Mouse (Mus musculus) liver, embryonic 16.5 days (tissue): ENCODE results near the gene Rpl11. TPM values are rescaled to one million over a fixed set of nuclear protein-coding genes. Genes with fewer than 3 reads are reported as not detected.

Experiments used
- ATAC-seq: fragments of 200-750 bp; cut with Nextera tagmentation; 2 replicates; pipeline ENCODE4 v1.8.0; 2017; ENCODE audit warnings: low read depth, mild to moderate bottlenecking, moderate number of reproducible peaks, moderate library complexity
- H3K27ac ChIP-seq: fragments of 300-500 bp; sonication (generic); 2 replicates; pipeline ENCODE4 v1.5.1; 2014; ENCODE audit warnings: mild to moderate bottlenecking, low read length
- H3K27me3 ChIP-seq: fragments of 300-500 bp; sonication (generic); 2 replicates; pipeline ENCODE4 v1.6.1; 2014; ENCODE audit warnings: low read depth, low read length, mixed read lengths; ENCODE audit not compliant: control insufficient read depth, insufficient read depth
- H3K36me3 ChIP-seq: fragments of 300-500 bp; sonication (generic); 2 replicates; pipeline ENCODE4 v1.6.1; 2014; ENCODE audit warnings: mild to moderate bottlenecking; ENCODE audit not compliant: control insufficient read depth, insufficient read depth
- H3K4me1 ChIP-seq: fragments of 300-500 bp; sonication (generic); 2 replicates; pipeline ENCODE4 v1.6.1; 2014; ENCODE audit warnings: low read depth, low read length, mixed read lengths; ENCODE audit not compliant: control insufficient read depth
- H3K4me2 ChIP-seq: fragments of 300-500 bp; sonication (generic); 2 replicates; pipeline ENCODE4 v1.6.1; 2014; ENCODE audit warnings: low read depth, low read length, mixed read lengths
- H3K4me3 ChIP-seq: fragments of 300-500 bp; sonication (generic); 2 replicates; pipeline ENCODE4 v1.5.1; 2014; ENCODE audit warnings: low read depth, mild to moderate bottlenecking, low read length
- H3K9ac ChIP-seq: fragments of 300-500 bp; sonication (generic); 2 replicates; pipeline ENCODE4 v1.6.1; 2014; ENCODE audit warnings: low read depth, low read length
- H3K9me3 ChIP-seq: fragments of 300-500 bp; sonication (generic); replicated peaks from 2 replicates; pipeline ENCODE4 v1.6.1; 2016; ENCODE audit warnings: low read length; ENCODE audit not compliant: control insufficient read depth
- WGBS: fragments of 180-500 bp; shearing (Covaris S2); extraction: QIAGEN DNeasy Blood & Tissue Kit; methylation state at CpG from one replicate; pipeline ENCODE4 v1.1.7; 2014; ENCODE audit not compliant: insufficient replicate concordance; 5-methylcytosine and 5-hydroxymethylcytosine counted together
- polyA plus RNA-seq: library from polyadenylated mRNA; unstranded; fragments of >200 nt; fragmentation: Nextera tagmentation; extraction: Ambion mirVana; gene quantifications from 2 replicates; pipeline ENCODE4 v1.2.1, GENCODE M21; 2015

Rpl11 gene
- polyA plus RNA-seq, 1 experiment from 2014 or later: 219 TPM

DNA sequence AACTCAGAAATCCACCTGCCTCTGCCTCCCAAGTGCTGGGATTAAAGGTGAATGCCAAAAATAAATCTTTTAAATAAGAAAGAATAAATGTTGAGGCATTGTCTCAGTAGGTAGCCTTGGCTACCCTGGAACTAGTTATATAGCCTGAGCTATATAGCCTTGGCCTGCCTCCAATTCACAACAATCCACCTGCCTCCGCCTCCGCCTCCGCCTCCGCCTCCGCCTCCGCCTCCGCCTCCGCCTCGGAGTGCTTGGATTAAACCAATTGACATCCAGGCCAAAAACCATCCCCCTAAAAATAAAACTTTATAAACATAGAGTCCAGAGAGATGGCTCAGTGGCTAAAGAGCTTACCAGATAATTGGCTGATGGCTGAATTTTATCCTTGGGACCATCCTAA lies 30.3 kb downstream of the Rpl11 start:
- Histone ChIP-seq H3K9ac (no peak overlapping the region), H3K4me1 (peaks cover 29% of the 10 kb centered on the region), H3K4me3 (no peak overlapping the region), H3K36me3 (no peaks in the 10 kb centered on the region), H3K9me3 (no peaks in the 10 kb centered on the region), H3K27me3 (no peaks in the 10 kb centered on the region), H3K4me2 (no peak overlapping the region), H3K27ac (no peak overlapping the region)
- 96% methylated on average over 9 of the region's 9 CpGs for WGBS
- ATAC-seq: no peak

GRCm38 (mm10) chr4:136021549-136022047 lies 31.6 kb downstream of the Rpl11 start, which contains the start of gene Eloa:
Gene Eloa, minus strand, starts transcription at chr4:136021763.
- Histone ChIP-seq H3K9me3 (no peaks in the 10 kb centered on the region), H3K27ac (peak within 1 kb of the TSS; percentile 96), H3K9ac (peak within 1 kb of the TSS; percentile 100), H3K36me3 (no peaks in the 10 kb centered on the region; the same call in 1 of the 2 replicates), H3K4me3 (peak within 1 kb of the TSS; percentile 100), H3K27me3 (no peaks in the 10 kb centered on the region), H3K4me2 (peak within 1 kb of the TSS; percentile 94), H3K4me1 (peaks cover 22% of the 10 kb centered on the region)
- ATAC-seq: peak; percentile 97
- WGBS: under 1% methylated on average over 48 of the region's 48 CpGs

DNA sequence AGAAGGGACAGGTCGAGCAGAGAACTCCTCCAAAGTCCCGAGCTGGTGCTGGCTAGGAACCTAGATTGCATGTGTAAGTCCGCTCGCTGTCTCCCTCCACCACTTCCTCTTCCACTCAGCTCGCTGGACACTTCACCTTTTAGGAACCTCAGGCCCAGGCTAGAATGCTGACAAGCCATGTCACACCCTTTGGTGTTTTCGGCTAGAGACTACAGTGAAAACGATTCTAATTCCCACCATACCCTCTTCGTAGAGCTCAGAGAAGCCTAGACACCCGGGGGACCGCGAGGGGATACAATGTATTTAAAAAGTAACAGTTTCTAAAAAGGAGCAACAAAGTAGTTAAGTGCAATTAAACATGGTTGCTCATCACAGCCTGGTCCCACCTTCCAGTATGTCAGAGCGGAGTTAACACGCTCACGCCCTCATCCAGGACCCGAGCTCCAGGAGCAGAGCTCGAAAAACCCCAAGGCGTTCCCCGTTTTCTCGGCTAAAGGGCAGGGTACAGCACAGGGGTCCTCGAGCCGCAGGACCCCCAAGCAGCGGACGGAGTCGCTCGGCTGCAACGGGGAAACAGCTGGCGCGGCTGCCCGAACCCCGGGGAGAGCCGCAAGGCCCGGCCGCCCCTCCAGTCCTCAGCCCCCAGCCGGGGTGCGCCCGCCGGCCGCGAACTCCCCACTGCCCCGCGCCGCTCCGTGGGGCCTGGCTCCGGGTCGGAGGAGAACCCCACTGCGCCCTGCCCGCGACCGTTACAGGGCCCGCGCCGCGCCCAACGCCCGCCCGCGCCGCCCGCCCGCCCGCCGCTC lies 32.3 kb downstream of the Rpl11 start:
- H3K9ac ChIP-seq: peak overlapping the region; percentile 100
- H3K36me3 ChIP-seq: no peaks in the 10 kb centered on the region; the same call in 1 of the 2 replicates
- H3K4me1 ChIP-seq: peaks cover 24% of the 10 kb centered on the region
- H3K27ac ChIP-seq: peak overlapping the region; percentile 96
- H3K9me3 ChIP-seq: no peaks in the 10 kb centered on the region
- H3K27me3 ChIP-seq: no peaks in the 10 kb centered on the region
- under 1% methylated on average over 62 of the region's 62 CpGs for WGBS
- peak overlapping the region; percentile 100 for H3K4me3 ChIP-seq
- peak; percentile 54 for ATAC-seq
- peak overlapping the region; percentile 94 for H3K4me2 ChIP-seq

DNA sequence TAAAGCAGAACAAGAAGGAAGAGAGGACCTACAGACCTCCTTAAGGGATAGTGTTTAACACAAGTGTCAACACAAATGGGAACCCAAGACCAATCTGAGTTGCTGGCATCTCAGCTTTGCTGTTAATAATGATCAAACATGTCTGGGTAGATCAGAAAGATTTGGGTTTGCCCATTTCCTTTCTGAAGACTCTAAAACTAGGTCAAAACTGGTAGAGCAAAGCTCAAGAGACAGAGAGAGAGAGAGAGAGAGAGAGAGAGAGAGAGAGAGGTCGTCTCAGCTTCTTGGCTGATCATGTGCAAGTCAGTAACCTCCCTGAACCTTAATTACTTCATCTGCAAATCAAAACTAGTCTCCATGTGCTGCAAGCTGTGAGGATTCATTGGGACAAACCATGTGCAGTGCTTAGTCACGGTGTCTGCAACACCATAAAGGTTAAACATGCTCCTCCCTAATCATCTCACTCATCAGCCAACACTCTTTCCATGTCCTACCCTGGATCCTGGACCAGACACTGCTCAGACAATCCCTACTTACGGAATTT lies 37.1 kb downstream of the Rpl11 start:
- no peak overlapping the region for H3K4me3 ChIP-seq
- peaks cover 19% of the 10 kb centered on the region for H3K4me1 ChIP-seq
- H3K27ac ChIP-seq: no peak overlapping the region
- peaks cover 21% of the 10 kb centered on the region for H3K36me3 ChIP-seq
- H3K9ac ChIP-seq: no peak overlapping the region
- no peak for ATAC-seq
- no peaks in the 10 kb centered on the region for H3K9me3 ChIP-seq
- H3K27me3 ChIP-seq: no peaks in the 10 kb centered on the region
- 69% methylated on average over 3 of the region's 3 CpGs for WGBS
- H3K4me2 ChIP-seq: no peak overlapping the region

- peaks cover 67% of the 10 kb centered on the region for H3K36me3 ChIP-seq
- no peaks in the 10 kb centered on the region for H3K27me3 ChIP-seq
- H3K4me1 ChIP-seq: peaks cover 2% of the 10 kb centered on the region; the same call in 1 of the 2 replicates
- no peak overlapping the region for H3K27ac ChIP-seq
- H3K9me3 ChIP-seq: no peaks in the 10 kb centered on the region
- H3K9ac ChIP-seq: no peak overlapping the region
- no peak for ATAC-seq
- WGBS: 88% methylated on average over 4 of the region's 4 CpGs
- H3K4me3 ChIP-seq: no peak overlapping the region
- H3K4me2 ChIP-seq: no peak overlapping the region
Measured at GRCm38 (mm10) chr4:136010586-136010985, 42.6 kb downstream of the Rpl11 start.

DNA sequence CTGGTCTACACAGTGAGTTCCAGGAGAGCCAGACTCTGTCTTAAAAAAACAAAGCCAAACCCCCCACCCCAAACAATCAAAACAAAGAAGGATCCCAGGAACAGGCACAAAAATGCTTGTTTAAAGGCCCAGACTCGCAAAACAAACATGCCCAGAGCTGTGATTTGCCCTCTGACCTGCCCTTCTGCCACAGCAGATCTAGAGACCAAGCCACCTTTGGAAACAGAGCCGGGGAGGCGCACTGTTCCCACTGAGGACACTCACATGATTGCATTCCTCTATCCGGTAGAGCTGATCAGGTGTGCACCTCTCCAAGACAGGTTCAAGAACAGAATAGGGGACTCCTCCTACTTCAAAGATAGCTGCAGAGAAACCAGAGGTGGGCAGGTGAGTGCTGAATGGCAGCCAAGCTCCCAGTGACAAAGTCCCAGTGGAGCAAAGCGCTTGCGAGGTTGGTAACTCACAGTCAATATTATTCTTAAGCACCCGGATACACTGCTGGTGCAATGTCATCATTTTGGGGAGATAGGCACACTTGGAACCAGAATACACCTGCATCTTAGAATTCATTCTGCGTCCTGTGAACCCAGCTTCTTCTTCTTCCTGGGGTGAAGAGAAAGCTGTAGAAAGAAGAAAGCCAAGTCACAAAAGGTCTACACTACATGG lies 44.3 kb downstream of the Rpl11 start:
- peak; percentile 76 for ATAC-seq
- Histone ChIP-seq H3K27ac (peak overlapping the region; percentile 65), H3K4me1 (peaks cover 2% of the 10 kb centered on the region; the same call in 1 of the 2 replicates), H3K9ac (no peak overlapping the region), H3K36me3 (peaks cover 83% of the 10 kb centered on the region), H3K27me3 (no peaks in the 10 kb centered on the region), H3K4me2 (no peak overlapping the region), H3K9me3 (no peaks in the 10 kb centered on the region), H3K4me3 (no peak overlapping the region)
- WGBS: 78% methylated on average over 8 of the region's 8 CpGs

GRCm38 (mm10) chr4:136006821-136007220 lies 46.4 kb downstream of the Rpl11 start:
- Histone ChIP-seq H3K27ac (no peak overlapping the region), H3K4me1 (peaks cover 2% of the 10 kb centered on the region; the same call in 1 of the 2 replicates), H3K4me3 (no peak overlapping the region), H3K4me2 (no peak overlapping the region), H3K27me3 (no peaks in the 10 kb centered on the region), H3K9me3 (no peaks in the 10 kb centered on the region), H3K9ac (no peak overlapping the region), H3K36me3 (peaks cover 79% of the 10 kb centered on the region)
- 75% methylated on average over 3 of the region's 3 CpGs for WGBS
- no peak for ATAC-seq

GRCm38 (mm10) chr4:136004921-136005320 lies 48.3 kb downstream of the Rpl11 start:
- H3K4me2 ChIP-seq: no peak overlapping the region
- H3K9ac ChIP-seq: no peak overlapping the region
- no peak for ATAC-seq
- H3K27me3 ChIP-seq: no peaks in the 10 kb centered on the region
- H3K27ac ChIP-seq: no peak overlapping the region
- H3K9me3 ChIP-seq: no peaks in the 10 kb centered on the region
- peaks cover 60% of the 10 kb centered on the region for H3K36me3 ChIP-seq
- 78% methylated on average over 2 of the region's 2 CpGs for WGBS
- H3K4me1 ChIP-seq: peaks cover 2% of the 10 kb centered on the region; the same call in 1 of the 2 replicates
- no peak overlapping the region for H3K4me3 ChIP-seq
